Mouse (Mus musculus): ENCODE results near the gene Cdc7.
"Not testable (repeated sequence)": the region's sequence is repeated elsewhere in the genome, so short reads cannot be mapped to it uniquely, and the experiment has no call there.

Gene Cdc7

DNA sequence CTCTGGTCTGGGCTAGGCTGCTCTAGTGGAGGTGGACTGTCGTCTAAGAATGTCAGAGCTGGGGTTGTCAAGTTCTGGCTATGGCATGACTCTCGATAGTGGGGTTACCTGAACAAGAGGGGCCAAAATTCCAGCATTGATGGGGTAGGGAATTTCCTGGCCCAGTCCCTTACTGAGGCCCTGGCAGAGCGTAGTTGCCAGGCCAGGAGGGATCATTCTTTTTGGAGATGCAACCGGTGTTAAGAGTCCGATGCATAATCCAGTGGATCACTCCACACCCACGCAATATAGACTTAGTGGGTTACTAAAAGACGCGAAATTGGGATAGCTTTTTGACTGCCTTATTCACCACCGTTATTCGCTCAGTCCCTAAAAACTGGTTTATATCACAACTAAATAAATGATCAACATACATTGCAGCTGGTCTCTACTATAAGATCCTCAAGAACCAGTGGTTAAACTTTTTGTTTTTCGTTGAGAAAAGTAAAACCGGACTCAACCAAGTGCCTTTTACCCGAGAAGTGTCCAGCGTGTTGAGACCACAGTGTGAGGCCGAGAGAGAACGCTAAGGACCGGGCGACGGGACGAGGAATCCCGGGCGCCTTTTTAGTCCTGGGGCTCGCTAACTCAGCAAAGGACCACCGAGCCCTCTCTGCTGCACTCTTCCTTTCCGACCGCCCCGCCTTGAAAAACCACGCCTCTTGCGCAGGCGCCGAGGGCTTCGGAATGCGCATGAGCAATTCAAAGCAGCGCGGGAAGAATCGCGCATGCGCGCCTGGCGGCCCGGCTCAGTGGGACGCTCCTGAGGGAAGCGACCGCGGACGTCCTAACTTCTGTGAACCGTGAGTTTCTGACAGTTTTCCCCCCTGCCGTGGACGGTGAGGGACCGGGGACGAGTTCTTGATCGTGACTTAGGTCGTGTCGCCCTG is at the start of gene Cdc7:
Gene Cdc7, plus strand, starts transcription at position 739 of the 929 bp plus-strand sequence.
- peak; percentile 72 for DNase-seq (ENCODE audit: low spot score)

- DNase-seq (ENCODE audit: low spot score): no peak
Observed at GRCm38 (mm10) chr5:106919315-106919714, 44.8 kb upstream of the Cdc7 start.

DNA sequence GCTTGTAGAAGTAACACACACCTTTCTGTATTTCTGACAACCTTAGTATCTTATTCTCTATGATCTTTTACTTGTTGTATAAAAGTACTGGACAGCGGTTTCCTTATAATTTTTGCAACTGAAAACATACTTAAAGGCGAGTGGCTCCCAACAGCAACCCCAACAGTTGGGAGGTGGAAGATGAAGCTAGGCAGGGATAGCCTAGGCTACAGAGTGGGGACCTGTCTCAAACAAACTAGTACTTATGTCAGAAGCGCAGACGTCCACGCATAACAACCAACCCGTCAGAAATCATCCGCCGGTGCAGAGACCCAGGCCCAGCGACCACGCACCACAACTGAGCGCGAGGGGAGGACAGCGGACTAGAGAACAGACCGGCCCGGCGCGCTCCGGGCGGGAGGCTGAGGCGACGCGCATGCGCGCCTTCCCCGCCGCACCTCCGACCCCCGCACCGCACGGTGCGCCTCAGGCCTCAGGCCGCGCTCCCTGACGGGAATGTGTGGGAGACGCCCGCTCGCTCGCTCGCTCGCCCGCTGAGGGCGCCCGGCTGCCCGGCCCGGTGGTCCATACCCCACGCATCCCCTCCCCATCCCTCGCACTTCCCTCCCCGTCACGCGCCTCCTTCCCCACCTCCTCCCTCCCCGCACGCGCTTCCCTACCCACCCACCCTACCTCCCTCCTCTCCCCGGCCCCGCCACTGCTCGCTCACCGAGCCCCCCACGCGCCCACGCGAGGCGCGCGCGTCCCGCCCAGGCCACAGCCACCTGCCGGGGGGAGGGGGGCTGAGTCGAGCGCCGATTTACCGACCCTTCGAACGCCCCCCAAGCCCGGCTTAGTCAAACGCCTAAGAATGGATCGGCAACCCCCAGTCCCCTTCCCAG is 38.4 kb upstream of the Cdc7 start, which contains the start of gene Hfm1:
Gene Hfm1, minus strand, starts transcription at position 834 of the 881 bp plus-strand sequence.
- DNase-seq (ENCODE audit: low spot score): no peak

DNA sequence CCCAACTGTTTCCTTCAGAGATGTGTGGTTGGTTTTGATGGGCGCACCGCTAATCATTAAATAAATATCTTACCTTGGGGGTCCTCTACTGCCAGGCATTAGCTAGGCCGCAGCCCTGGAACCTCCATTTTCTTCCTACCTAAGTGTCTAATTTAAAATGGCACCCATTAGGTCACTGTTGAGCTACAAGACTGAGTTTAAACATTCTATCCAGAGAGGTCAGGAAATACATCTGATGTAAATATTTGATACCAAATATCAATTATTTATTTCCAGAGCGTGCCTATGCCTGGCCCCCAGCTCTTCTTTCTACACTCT is 37.8 kb upstream of the Cdc7 start:
- no peak for DNase-seq (ENCODE audit: low spot score)

DNA sequence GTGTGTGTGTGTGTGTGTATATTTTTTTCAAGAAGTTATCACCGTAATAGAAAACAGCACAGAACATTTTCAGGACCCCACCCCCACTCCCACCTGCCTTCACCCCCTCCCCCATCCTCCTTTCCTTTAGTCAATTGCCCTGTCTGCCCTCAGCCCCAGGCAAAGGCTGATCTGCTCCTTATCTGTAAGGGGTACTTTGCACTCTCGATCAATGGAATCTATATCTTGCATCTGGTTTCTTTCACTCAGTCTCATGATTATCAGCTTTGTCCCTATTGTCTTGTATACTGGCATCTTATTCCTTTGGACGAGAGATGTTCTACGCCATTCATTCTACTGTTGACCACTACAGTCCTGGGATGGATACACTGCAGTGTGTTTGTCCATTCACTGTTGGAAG is 36.1 kb upstream of the Cdc7 start:
- DNase-seq (ENCODE audit: low spot score): no peak

GRCm38 (mm10) chr5:106946342-106946741 is 17.8 kb upstream of the Cdc7 start:
- no peak for DNase-seq (ENCODE audit: low spot score)

GRCm38 (mm10) chr5:106948683-106949082 is 15.4 kb upstream of the Cdc7 start:
- DNase-seq (ENCODE audit: low spot score): no peak

GRCm38 (mm10) chr5:106956467-106956866 is 7.7 kb upstream of the Cdc7 start:
- DNase-seq (ENCODE audit: low spot score): no peak

GRCm38 (mm10) chr5:106959031-106959430 is 5.1 kb upstream of the Cdc7 start:
- DNase-seq (ENCODE audit: low spot score): no peak

DNA sequence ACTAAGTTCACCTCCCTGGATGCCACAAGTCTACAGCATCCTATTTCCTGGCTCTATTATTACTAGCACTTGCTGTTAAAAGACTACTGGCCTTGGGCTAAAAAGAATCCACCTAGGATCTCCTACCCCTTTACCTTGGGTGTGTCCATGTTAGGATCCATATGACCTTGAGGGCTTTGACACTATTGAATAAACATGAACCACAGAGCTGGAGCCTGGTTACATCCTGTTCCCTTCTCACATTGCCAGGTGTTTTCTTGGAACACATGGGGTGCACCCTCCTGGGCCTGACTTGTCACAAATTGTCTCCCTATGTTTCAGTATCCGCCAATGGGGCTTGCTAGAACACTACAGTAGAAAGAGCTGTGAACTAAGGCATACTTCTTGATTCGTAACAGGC is 3.7 kb upstream of the Cdc7 start:
- DNase-seq (ENCODE audit: low spot score): no peak

DNA sequence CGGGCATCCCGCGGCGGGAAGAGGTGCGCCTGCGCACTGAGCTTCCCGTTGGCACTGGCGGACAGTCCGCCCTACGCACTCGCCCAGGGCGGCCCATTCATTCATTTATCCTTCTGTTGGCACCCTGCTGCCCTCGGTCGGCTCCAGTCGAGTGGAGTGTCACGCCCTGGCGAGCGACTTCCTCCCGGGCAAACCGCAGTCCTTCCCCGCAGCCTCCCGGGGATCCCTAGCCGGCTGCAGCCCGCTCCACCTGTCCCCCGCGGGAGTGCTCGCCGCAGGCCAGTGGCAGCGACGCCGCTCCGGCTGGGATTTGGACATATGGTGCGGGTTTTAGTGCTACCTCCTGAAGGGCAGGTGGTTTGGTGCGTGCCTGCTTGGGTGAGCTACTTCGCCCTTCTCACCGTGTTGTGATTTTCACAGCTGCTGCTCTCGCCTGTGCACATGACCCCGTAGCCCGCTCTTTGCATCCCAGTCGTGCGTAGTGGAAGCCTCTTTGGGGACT is 442 bp downstream of the Cdc7 start:
- DNase-seq (ENCODE audit: low spot score): no peak

- DNase-seq (ENCODE audit: low spot score): no peak
Observed at GRCm38 (mm10) chr5:106966443-106966842, 2.3 kb downstream of the Cdc7 start.

GRCm38 (mm10) chr5:106967578-106967977 is 3.5 kb downstream of the Cdc7 start:
- DNase-seq (ENCODE audit: low spot score): no peak

DNA sequence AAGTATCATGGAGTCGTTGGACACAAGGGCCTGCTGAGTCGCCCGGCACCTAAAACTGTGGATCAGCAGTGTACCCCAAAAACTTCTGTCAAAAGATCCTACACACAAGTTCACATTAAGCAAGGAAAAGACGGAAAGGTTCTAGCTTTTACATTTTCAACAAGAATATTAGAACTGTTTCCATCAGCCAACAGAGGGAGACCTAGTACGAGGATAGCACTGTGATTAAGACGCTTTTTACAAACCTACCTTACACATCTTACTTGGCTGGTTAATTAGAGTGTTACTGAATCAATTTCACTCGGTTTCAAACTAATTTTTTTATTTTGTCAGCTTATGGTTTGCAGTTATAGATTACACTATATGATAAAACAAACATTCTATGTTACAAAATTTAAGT is 9.8 kb downstream of the Cdc7 start:
- no peak for DNase-seq (ENCODE audit: low spot score)

- DNase-seq (ENCODE audit: low spot score): no peak
Observed at GRCm38 (mm10) chr5:106979156-106979555, 15.0 kb downstream of the Cdc7 start.

- no peak for DNase-seq (ENCODE audit: low spot score)
Observed at GRCm38 (mm10) chr5:106982298-106982952, 18.3 kb downstream of the Cdc7 start.

GRCm38 (mm10) chr5:106984934-106985333 is 20.8 kb downstream of the Cdc7 start:
- DNase-seq (ENCODE audit: low spot score): not testable (repeated sequence)

DNA sequence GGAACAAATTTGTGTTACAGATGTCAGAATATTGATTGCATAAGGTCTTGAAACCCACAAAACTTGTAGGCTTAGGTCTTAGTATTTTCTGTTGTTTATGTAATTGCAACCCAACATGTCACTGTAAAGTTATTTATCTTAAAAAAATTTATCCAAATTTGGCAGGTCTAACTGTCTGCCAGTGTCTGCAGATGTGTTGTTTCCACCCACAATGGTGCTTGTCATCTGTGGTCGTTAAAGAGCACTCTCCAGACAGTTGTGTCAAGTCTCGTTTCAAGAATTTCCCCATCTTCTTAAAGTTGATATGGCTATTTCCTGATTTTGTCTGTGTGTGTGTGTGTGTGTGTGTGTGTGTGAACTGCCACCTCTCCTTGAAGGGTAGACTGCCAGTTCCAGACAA is 21.5 kb downstream of the Cdc7 start:
- DNase-seq (ENCODE audit: low spot score): no peak

GRCm38 (mm10) chr5:106989181-106989580 is 25.1 kb downstream of the Cdc7 start:
- DNase-seq (ENCODE audit: low spot score): no peak

- no peak for DNase-seq (ENCODE audit: low spot score)
Observed at GRCm38 (mm10) chr5:106989786-106990185, 25.7 kb downstream of the Cdc7 start.

- no peak for DNase-seq (ENCODE audit: low spot score)
Observed at GRCm38 (mm10) chr5:106990639-106991299, 26.6 kb downstream of the Cdc7 start.
